Mouse (Mus musculus): ENCODE measurements around the gene Pdxk. TPM values are rescaled to one million over a fixed set of nuclear protein-coding genes. Genes with fewer than 3 reads are reported as not detected.

The Pdxk gene
- polyA plus RNA-seq, 1 experiment from 2014 or later: 16.4 TPM

Small RNAs within 50 kb of the gene (microRNA-seq; reads per million reads assigned to microRNA genes)
- not detected for gene Mir6410 (ENCODE audit: borderline number of aligned reads)
- 2.1 reads per million for gene Mir6907 (ENCODE audit: borderline number of aligned reads)
- gene Mir6908 (ENCODE audit: borderline number of aligned reads): 1.2 reads per million

Other genes starting within 250 kb of the Pdxk start
- gene Trappc10, start 220.3 kb downstream of the Pdxk start, polyA plus RNA-seq (2015; fragmentation: Nextera tagmentation; extraction: Ambion mirVana): 20.0 and 26.3 TPM in 2 replicates
- gene Agpat3, start 112.5 kb downstream of the Pdxk start, polyA plus RNA-seq (2015; fragmentation: Nextera tagmentation; extraction: Ambion mirVana): 139 and 152 TPM in 2 replicates
- gene Rrp1, start 51.9 kb downstream of the Pdxk start, polyA plus RNA-seq (2015; fragmentation: Nextera tagmentation; extraction: Ambion mirVana): 373 and 391 TPM in 2 replicates
- gene Cstb, start 39.3 kb downstream of the Pdxk start, polyA plus RNA-seq (2015; fragmentation: Nextera tagmentation; extraction: Ambion mirVana): 1,727 and 1,921 TPM in 2 replicates
- not detected in 2 replicates for gene Olfr1358, start 52.5 kb upstream of the Pdxk start, polyA plus RNA-seq (2015; fragmentation: Nextera tagmentation; extraction: Ambion mirVana)
- gene Ilvbl, start 109.4 kb upstream of the Pdxk start, polyA plus RNA-seq (2015; fragmentation: Nextera tagmentation; extraction: Ambion mirVana): 300 and 352 TPM in 2 replicates
- 3.5 TPM in 2 replicates for gene Syde1, start 127.0 kb upstream of the Pdxk start, polyA plus RNA-seq (2015; fragmentation: Nextera tagmentation; extraction: Ambion mirVana)
- 0.05 and 0.18 TPM in 2 replicates for gene Olfr1357, start 153.1 kb upstream of the Pdxk start, polyA plus RNA-seq (2015; fragmentation: Nextera tagmentation; extraction: Ambion mirVana)

Measured in thymus, postnatal 0 days (tissue).